Mouse (Mus musculus) CD4-positive, CD25-positive, alpha-beta regulatory T cell, adult 9 weeks (primary cell): ENCODE results near the gene Arsg. TPM values are rescaled to one million over a fixed set of nuclear protein-coding genes. Genes with fewer than 3 reads are reported as not detected.

Experiments
- polyA plus RNA-seq: library from polyadenylated mRNA; unstranded; fragments of 100-300 nt; shearing (Covaris generic); gene quantifications from one replicate; pipeline ENCODE4 v1.2.1, GENCODE M21; 2017

Arsg gene
- 3.6 TPM for polyA plus RNA-seq

DNA sequence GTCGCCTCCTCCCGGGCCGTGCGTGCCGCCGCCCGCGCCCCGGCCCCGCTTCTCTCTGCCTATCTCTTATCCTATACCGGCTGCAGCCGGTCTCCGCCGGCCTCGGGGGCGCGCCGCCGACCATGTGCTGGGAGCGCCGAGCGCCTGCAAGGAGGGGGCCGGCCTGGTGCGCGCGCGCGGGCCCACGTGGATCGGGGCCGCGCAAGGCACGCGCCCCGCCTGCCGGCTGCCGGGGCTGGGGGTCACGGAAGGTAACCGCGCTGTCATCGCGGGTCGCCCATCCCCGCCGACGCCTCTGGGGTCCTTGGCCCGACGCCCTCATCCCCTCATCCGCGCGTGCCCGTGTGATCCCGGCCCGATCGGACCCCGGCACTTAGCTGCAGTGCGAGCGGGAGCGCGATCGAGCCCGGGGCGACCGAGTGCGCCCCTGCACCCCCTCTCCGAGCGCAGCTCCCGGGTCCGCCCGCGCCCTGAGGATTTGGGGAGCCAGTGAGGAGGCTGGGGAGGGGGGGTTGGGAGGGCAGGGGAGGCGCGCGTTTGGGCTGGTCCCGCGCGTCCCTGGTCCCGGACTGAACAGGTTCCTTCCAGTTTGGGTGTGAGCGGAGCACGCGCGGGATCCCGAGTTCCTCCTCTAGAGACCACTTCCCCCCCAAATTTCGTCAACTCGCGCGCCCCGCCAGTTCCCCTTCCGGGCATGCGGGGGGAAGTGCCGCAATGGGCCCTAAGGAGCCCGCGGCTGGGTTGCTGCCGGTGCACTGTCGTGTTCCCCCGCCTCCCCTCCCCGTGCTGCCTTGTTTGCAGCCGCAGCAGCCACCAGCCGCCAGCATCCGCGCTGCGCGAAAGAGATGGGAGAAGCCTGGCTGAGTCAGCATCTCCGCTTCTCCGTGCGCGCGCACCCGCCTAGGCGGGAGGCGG is at the start of gene Arsg, which contains the start of gene Slc16a6:
TSS of gene Arsg (plus strand) at position 204 of the 915 bp plus-strand sequence.
TSS of gene Slc16a6 (minus strand) at position 428 of the 915 bp plus-strand sequence.

DNA sequence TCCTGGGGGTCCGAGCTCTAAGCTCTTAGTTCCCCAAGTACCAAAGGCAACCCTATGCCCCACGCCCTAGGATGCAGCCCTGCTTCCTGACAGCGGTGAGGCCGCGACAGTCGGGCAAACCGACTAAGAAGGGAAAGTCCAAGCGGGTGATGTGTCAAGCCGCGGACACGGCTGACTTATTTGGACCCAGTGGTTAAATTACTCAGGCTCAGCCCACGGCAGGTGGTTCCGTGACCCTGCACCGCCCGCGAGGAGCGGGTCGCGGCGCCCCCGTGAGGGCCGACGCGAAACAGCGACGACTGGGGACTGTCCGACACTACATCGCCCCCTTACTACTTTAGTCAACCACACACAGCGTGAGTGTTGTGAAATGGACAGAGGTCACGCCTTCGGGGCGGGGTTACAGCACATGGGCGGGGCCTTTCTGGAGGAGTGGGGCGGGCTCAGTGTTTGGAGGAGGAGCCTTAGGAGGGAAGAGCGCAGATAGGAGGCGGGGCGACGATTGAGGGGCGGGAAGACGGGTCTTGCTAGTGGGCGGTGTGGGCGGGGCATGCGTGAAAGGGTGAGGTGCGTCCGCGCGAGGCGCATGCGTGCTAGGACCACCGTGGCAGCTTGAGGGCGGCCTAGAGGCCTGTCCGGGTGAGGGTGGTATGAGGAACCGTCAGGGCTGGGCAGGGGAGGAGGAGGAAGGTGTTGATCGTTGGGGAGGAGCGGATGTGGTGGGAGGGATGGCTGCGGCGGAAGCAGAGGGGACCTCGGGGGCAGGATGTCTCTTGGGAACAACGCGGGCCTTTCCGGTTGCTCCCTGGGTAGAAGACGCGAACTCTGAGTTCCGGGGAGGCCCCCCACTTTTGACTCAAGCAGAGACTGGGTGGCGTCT is 47.5 kb upstream of the Arsg start, which contains the start of gene Amz2:
TSS of gene Amz2 (plus strand) at position 555 of the 880 bp plus-strand sequence.

GRCm38 (mm10) chr11:109611303-109612149 is 138.4 kb downstream of the Arsg start, which contains the start of gene Wipi1:
Gene Wipi1, minus strand, starts transcription at chr11:109611967.

Other genes starting within 250 kb of the Arsg start
- gene Rgs9, start 175.2 kb upstream of the Arsg start, polyA plus RNA-seq = 7.9 TPM
- gene Gna13, start 110.5 kb upstream of the Arsg start, polyA plus RNA-seq = 52.3 TPM
- 0.16 TPM for gene 9930022D16Rik, start 59.5 kb upstream of the Arsg start, polyA plus RNA-seq
- gene Amz2, start 47.4 kb upstream of the Arsg start, polyA plus RNA-seq = 39.7 TPM
- gene Slc16a6, start 224 bp downstream of the Arsg start, polyA plus RNA-seq = 18.3 TPM
- 0.22 TPM for gene Wipi1, start 138.6 kb downstream of the Arsg start, polyA plus RNA-seq
- gene Prkar1a, start 176.0 kb downstream of the Arsg start, polyA plus RNA-seq = 438 TPM
- 1.4 TPM for gene Fam20a, start 248.9 kb downstream of the Arsg start, polyA plus RNA-seq